Mouse (Mus musculus) heart, postnatal 4 days (tissue): ENCODE measurements around the gene Klhl5. TPM values are rescaled to one million over a fixed set of nuclear protein-coding genes. Genes with fewer than 3 reads are reported as not detected.
"Not testable (repeated sequence)": the region's sequence is repeated elsewhere in the genome, so short reads cannot be mapped to it uniquely, and the experiment has no call there.

Source experiments
- DNase-seq: peaks from one replicate; pipeline ENCODE4 v3.0.0; 2021
- total RNA-seq, 2 experiments: library from RNA; stranded (reverse); gene quantifications; 2 replicates each; pipeline ENCODE4 v1.2.3; 2021

Klhl5 gene
- total RNA-seq, 2 experiments from 2014 or later = 21.5 to 22.8 TPM

GRCm38 (mm10) chr5:65097457-65097856, 9.9 kb upstream of the Klhl5 start:
- no peak for DNase-seq

- DNase-seq = no peak
These were observed 7.3 kb upstream of the Klhl5 start for GRCm38 (mm10) chr5:65100002-65100401.

GRCm38 (mm10) chr5:65101209-65101608, 6.1 kb upstream of the Klhl5 start:
- DNase-seq = no peak

- DNase-seq = no peak
These were observed 5.7 kb upstream of the Klhl5 start for GRCm38 (mm10) chr5:65101621-65102020.

GRCm38 (mm10) chr5:65102026-65102640, 5.2 kb upstream of the Klhl5 start:
- no peak for DNase-seq

- DNase-seq = no peak
These were observed 4.7 kb upstream of the Klhl5 start for GRCm38 (mm10) chr5:65102641-65103042.

- DNase-seq = peak; percentile 43
These were observed 564 bp downstream of the Klhl5 start for GRCm38 (mm10) chr5:65107773-65108432.

GRCm38 (mm10) chr5:65112225-65112624, 4.9 kb downstream of the Klhl5 start:
- not testable (repeated sequence) for DNase-seq

- DNase-seq = no peak
These were observed 6.0 kb downstream of the Klhl5 start for GRCm38 (mm10) chr5:65113323-65113722.

- DNase-seq = no peak
These were observed 9.4 kb downstream of the Klhl5 start for GRCm38 (mm10) chr5:65116789-65117188.

GRCm38 (mm10) chr5:65119495-65119894, 12.2 kb downstream of the Klhl5 start:
- DNase-seq = no peak

- DNase-seq = no peak
These were observed 12.6 kb downstream of the Klhl5 start for GRCm38 (mm10) chr5:65119918-65120317.

GRCm38 (mm10) chr5:65122616-65123015, 15.3 kb downstream of the Klhl5 start:
- DNase-seq = no peak

GRCm38 (mm10) chr5:65126137-65126536, 18.8 kb downstream of the Klhl5 start:
- no peak for DNase-seq

- DNase-seq = no peak
These were observed 21.1 kb downstream of the Klhl5 start for GRCm38 (mm10) chr5:65128481-65128880.

GRCm38 (mm10) chr5:65130528-65131210, 23.3 kb downstream of the Klhl5 start:
- no peak for DNase-seq

GRCm38 (mm10) chr5:65131211-65131879, 24.0 kb downstream of the Klhl5 start:
- DNase-seq = no peak

- no peak for DNase-seq
These were observed 28.8 kb downstream of the Klhl5 start for GRCm38 (mm10) chr5:65136159-65136558.

- DNase-seq = no peak
These were observed 29.7 kb downstream of the Klhl5 start for GRCm38 (mm10) chr5:65137073-65137472.

GRCm38 (mm10) chr5:65141242-65141641, 33.9 kb downstream of the Klhl5 start:
- no peak for DNase-seq

GRCm38 (mm10) chr5:65142247-65142646, 34.9 kb downstream of the Klhl5 start:
- DNase-seq = no peak

GRCm38 (mm10) chr5:65145499-65146101, 38.3 kb downstream of the Klhl5 start:
- no peak for DNase-seq

- no peak for DNase-seq
These were observed 39.4 kb downstream of the Klhl5 start for GRCm38 (mm10) chr5:65146749-65147148.
